Mouse (Mus musculus) E14TG2a.4 (cell line): ENCODE results near the gene Lonp2.

Experiments
- H3K27me3 ChIP-seq: 2 replicates; pipeline ENCODE4 v1.6.1; 2014; ENCODE audit warnings: low read length, control low read depth; ENCODE audit not compliant: insufficient read depth
- H3K36me3 ChIP-seq: 2 replicates; pipeline ENCODE4 v1.6.1; 2014; ENCODE audit warnings: low read length, control low read depth; ENCODE audit not compliant: insufficient read depth
- H3K4me1 ChIP-seq: replicated peaks from 2 replicates; pipeline ENCODE4 v1.6.1; 2014; ENCODE audit warnings: low read depth, low read length, control low read depth
- H3K4me3 ChIP-seq: replicated peaks from 2 replicates; pipeline ENCODE4 v1.5.1; 2014; ENCODE audit warnings: mild to moderate bottlenecking, low read length
- H3K9me3 ChIP-seq: 2 replicates; pipeline ENCODE4 v1.6.1; 2014; ENCODE audit warnings: low read length, control low read depth
- CTCF ChIP-seq: conservative IDR thresholded peaks from 2 replicates; pipeline ENCODE4 v1.5.1; 2014; ENCODE audit warnings: low read length
- NANOG ChIP-seq: IDR thresholded peaks from 2 replicates; pipeline ENCODE4 v1.6.1; 2014; ENCODE audit warnings: borderline replicate concordance, low read length, mixed read lengths
- POU5F1 ChIP-seq: IDR thresholded peaks from 2 replicates; pipeline ENCODE4 v1.6.1; 2014; ENCODE audit warnings: low read length, borderline replicate concordance

The Lonp2 gene

DNA sequence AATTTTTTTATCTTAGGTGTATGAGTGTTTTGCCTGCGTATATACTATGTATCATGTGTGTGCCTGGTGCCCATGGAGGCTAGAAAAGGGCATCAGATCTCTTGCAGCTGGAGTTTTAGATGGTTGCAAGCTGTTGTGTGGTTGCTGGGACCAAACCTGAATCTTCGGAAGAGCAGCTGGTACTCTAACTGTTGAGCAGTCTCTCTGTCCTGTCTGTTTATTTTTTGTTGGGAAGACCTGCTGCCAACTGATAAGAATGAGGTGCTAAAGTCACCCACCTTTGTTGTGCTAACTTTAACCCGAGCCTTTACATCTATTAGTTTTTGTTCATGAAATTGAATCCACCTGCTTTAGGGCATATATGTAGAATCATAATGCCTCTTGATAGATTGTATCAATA lies 78.6 kb downstream of the Lonp2 start:
- peaks cover 9% of the 10 kb centered on the region; the same call in 1 of the 2 replicates for H3K4me1 ChIP-seq
- TF ChIP-seq POU5F1 (no peak), CTCF (no peak), NANOG (no peak)
- H3K9me3 ChIP-seq = no peaks in the 10 kb centered on the region
- H3K4me3 ChIP-seq = no peak overlapping the region
- no peaks in the 10 kb centered on the region for H3K27me3 ChIP-seq
- peaks cover 3% of the 10 kb centered on the region; the same call in 1 of the 2 replicates for H3K36me3 ChIP-seq

DNA sequence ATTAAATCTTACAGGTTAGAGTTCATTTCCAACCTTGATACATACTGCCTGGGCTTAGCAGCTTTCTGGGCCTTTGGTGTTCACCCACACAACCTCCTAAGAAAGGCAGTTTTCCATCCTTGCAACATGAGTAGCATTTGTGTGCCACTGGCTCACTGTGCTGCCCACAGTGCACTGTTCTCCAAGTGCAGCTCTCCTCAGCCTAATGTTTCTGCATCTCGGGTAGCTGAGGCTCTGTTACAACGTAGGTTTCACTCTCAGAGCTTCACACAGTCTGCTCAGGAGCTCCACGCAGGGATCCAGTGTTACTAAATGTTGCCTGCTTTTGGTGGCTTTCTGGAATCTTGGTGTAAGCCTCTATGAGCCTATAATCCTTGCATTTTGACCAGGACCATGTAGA lies 81.5 kb downstream of the Lonp2 start:
- TF ChIP-seq POU5F1 (no peak), NANOG (no peak), CTCF (no peak)
- peaks cover 13% of the 10 kb centered on the region; the same call in 1 of the 2 replicates for H3K36me3 ChIP-seq

DNA sequence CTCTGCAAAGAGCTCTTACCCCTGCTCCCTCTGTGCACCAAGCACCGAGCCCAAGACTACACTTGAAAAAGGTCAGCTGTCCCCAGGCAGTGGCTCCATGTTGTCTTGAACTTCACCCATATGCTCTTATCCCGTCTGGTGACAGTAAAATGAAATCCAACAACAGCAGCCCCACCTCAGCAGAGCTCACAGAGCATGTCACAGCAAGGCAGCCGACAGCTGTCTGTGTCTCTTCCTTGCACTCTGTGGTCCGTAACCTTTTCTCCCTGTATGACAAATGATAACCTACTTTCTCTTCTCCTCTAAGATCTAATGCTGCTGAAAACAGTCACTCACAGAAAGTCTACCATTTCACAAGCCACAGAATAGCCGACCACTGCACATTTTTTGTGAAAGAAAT lies 82.9 kb downstream of the Lonp2 start:
- TF ChIP-seq POU5F1 (no peak), NANOG (no peak), CTCF (no peak)
- peaks cover 17% of the 10 kb centered on the region; the same call in 1 of the 2 replicates for H3K36me3 ChIP-seq
- H3K27me3 ChIP-seq = no peaks in the 10 kb centered on the region

More for the DNA sequence above, 81.5 kb downstream of the Lonp2 start:
- H3K9me3 ChIP-seq = no peaks in the 10 kb centered on the region
- no peak overlapping the region for H3K4me3 ChIP-seq
- no peaks in the 10 kb centered on the region for H3K4me1 ChIP-seq
- H3K27me3 ChIP-seq = no peaks in the 10 kb centered on the region

DNA sequence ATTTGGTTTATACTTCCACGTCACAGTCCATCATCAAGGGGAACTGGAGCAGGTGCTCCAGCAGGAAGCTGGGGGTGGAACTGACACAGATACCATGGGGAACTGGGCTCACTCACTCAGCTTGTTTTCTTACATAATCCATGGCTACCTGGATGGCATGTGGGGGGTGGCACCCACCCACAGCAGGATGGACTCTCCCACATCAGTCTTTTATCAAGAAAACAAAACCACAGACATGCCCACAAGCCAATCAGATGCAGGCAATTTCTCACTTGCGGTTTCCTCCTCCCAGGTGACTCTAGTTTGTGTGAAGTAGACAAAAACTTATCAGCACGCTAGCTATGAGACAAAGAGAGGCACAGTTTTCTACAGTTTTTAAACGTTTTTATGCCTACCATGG lies 84.0 kb downstream of the Lonp2 start:
- H3K4me3 ChIP-seq = no peak overlapping the region
- no peak for TF ChIP-seq POU5F1
- H3K9me3 ChIP-seq = no peaks in the 10 kb centered on the region
- peaks cover 21% of the 10 kb centered on the region; the same call in 1 of the 2 replicates for H3K36me3 ChIP-seq
- no peaks in the 10 kb centered on the region for H3K4me1 ChIP-seq
- no peaks in the 10 kb centered on the region for H3K27me3 ChIP-seq

More for the DNA sequence above, 82.9 kb downstream of the Lonp2 start:
- H3K4me3 ChIP-seq = no peak overlapping the region
- H3K4me1 ChIP-seq = no peaks in the 10 kb centered on the region
- no peaks in the 10 kb centered on the region for H3K9me3 ChIP-seq

DNA sequence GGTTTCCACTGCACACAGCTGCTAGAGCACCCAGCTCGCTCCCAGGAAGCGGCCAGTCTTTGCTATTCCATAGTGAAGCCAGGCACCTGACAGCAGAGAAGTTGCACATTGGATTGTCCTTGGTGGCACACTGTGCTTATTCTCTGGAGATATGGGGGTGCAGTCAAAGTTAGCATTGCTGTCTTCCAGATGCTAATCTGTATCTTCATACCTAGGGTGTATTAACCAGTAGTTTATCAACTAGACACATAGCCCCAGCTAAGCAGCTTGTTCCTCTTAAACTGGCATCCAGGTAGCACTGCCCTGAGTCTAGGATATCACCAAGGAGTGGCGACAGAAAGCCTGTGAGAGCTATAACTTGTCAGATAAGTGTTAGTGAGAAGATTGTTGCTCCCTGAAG lies 88.8 kb downstream of the Lonp2 start:
- no peak for TF ChIP-seq POU5F1
- no peak for TF ChIP-seq CTCF
- no peak for TF ChIP-seq NANOG
- Histone ChIP-seq H3K4me1 (peaks cover 10% of the 10 kb centered on the region), H3K36me3 (peaks cover 51% of the 10 kb centered on the region), H3K4me3 (no peak overlapping the region), H3K9me3 (no peaks in the 10 kb centered on the region), H3K27me3 (no peaks in the 10 kb centered on the region)

DNA sequence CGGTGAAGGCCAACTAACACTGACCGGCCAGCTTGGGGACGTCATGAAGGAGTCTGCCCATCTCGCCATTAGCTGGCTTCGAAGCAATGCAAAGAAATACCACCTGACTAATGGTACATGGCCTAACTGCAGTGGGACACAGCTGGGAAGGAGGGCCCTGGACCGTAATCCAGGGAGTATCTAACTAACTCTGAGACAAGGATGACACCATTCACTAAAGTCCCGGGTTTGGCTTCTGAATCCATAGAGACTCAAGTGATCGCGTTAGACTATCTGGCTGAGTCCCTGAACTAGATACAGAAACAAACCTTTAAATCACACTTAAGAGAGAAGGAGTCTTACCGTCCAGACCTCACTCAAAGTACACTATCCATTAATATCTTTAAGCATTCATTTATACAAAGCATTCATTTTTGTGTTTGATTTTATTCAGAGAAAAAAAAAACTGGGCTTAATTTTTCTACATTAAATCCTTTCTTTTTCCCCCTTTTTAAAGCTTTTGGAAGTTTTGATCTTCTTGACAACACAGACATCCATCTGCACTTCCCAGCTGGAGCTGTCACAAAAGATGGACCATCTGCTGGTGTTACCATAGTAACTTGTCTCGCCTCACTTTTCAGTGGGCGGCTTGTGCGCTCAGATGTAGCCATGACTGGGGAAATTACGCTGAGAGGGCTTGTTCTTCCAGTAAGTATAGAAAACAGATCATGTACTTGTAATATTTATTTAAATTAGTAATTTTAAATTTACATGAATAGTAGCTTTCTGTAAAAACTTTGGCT lies 89.8 kb downstream of the Lonp2 start:
- no peak overlapping the region for H3K4me3 ChIP-seq
- peaks cover 52% of the 10 kb centered on the region for H3K36me3 ChIP-seq
- no peaks in the 10 kb centered on the region for H3K27me3 ChIP-seq
- TF ChIP-seq POU5F1 = no peak
- TF ChIP-seq CTCF = no peak
- no peak for TF ChIP-seq NANOG
- peaks cover 20% of the 10 kb centered on the region for H3K4me1 ChIP-seq
- no peaks in the 10 kb centered on the region for H3K9me3 ChIP-seq

DNA sequence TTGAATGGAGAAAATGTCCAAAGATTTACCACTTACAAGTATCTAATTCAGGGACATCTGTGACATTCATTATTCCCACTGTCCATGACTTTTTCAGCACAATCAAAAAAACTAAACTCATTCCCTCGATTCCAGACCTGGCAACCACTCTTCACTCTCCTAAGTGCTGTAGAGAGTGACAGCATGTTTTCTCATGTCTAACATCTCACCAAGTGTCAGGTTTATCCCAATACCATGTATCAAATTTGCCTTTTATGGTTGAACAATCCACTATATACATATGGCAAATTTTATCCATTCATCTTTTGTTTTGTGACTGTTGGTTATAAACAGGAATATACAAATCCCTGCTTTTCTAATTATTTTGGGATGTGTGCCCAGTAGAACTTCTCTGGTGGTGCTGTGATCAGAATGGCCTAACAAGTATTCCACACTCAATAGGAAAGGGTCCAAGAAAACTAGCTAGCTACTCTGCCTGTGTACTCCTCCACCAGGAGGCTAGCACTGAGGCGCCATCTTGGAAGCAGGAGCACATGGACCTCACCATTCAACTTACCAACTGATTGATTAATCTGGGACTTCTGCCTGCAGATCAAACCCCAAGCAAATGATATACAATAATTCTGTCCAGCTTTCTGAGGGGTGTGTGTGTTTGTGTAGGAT lies 94.6 kb downstream of the Lonp2 start:
- Histone ChIP-seq H3K36me3 (peaks cover 59% of the 10 kb centered on the region), H3K9me3 (no peaks in the 10 kb centered on the region), H3K4me3 (no peak overlapping the region), H3K4me1 (peaks cover 20% of the 10 kb centered on the region), H3K27me3 (no peaks in the 10 kb centered on the region)
- TF ChIP-seq CTCF (no peak), POU5F1 (no peak), NANOG (no peak)

DNA sequence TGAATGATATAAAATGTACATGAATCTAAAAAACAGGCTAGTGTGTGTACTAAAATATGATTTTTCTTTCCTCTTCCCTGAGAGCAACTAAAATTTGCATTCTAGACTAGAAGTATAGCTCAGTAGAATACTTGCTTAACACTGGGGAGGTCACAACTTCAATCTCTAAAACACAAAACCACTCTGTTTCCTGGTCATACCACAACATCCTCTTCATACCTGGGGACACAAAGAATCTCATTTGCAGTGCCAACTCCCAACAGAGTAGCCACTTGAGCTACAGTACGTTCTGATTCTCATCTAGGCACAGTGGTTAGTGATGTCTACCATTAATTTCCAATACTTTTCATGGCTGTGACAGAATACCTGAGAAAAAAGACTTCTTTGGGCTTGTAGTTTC lies 95.5 kb downstream of the Lonp2 start:
- Histone ChIP-seq H3K36me3 (peaks cover 58% of the 10 kb centered on the region), H3K27me3 (no peaks in the 10 kb centered on the region), H3K4me3 (no peak overlapping the region), H3K9me3 (no peaks in the 10 kb centered on the region), H3K4me1 (peaks cover 20% of the 10 kb centered on the region)
- TF ChIP-seq NANOG (no peak), CTCF (no peak), POU5F1 (no peak)
